Mouse (Mus musculus) gastrocnemius, adult 18-20 months (tissue): ENCODE data around the gene Slc19a3. TPM values are rescaled to one million over a fixed set of nuclear protein-coding genes. Genes with fewer than 3 reads are reported as not detected.

Experiments
- DNase-seq: peaks from one replicate; pipeline ENCODE4 v3.0.0; 2021; ENCODE audit warnings: low spot score
- long read RNA-seq, 2 experiments: library from polyadenylated mRNA; stranded (forward); transcript quantifications; one replicate each; pipeline ENCODE4 v2.0.0; 2021
- total RNA-seq, 2 experiments: library from RNA; stranded (reverse); gene quantifications; 2 replicates each; pipeline ENCODE4 v1.2.3; 2021

Slc19a3 gene
- total RNA-seq = not detected
- long read RNA-seq, experiment 1 = 0 reads
- long read RNA-seq, experiment 2 = 0 reads

GRCm38 (mm10) chr1:83038109-83038672 lies at the start of gene Slc19a3:
Slc19a3 (minus strand) TSS chr1:83038448.
- DNase-seq = peak; percentile 2

- DNase-seq = no peak
Measured at GRCm38 (mm10) chr1:83084790-83085189, 46.5 kb upstream of the Slc19a3 start.

DNA sequence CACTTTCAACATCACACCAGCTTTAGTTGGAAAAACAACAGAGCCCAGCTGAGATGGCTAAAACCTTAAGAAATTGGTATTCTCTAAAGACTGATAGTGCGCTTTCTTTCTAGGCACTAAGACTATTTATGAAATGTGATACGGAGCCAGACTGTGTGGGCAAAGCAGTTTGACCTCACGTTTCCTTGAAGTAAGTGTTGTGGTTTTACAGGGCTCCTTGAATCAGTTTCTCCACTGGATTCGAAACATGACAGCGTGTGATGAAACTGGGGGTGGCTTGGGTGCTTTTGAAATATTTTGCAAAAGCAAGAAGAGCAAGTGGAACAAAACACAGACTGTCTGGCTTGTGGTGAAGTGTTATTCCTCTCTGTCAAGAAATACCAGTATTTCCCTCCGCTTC lies 38.8 kb upstream of the Slc19a3 start:
- DNase-seq = no peak

GRCm38 (mm10) chr1:83076190-83076917 lies 38.1 kb upstream of the Slc19a3 start:
- DNase-seq = no peak

- DNase-seq = no peak
Measured at GRCm38 (mm10) chr1:83075526-83076189, 37.4 kb upstream of the Slc19a3 start.

DNA sequence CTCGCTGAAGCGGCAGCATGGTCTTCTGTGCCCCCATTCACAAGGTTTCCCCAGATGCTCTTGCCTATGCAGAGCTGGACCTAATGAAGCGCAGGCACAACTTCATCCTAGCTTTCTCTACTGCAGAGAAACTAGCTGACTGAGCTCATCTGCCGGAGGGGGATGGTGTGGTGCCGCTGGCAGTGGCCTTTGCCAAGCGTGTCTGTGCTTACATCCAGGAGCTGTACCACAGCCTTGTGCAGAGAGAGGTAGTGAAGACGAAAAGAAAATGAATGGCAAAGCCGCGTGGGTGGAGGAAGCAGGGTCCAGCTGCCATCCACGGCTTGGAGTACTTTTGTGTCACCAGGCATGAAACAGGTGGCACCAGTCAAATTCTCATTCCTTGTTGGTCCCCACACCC lies 29.0 kb upstream of the Slc19a3 start:
- no peak for DNase-seq

DNA sequence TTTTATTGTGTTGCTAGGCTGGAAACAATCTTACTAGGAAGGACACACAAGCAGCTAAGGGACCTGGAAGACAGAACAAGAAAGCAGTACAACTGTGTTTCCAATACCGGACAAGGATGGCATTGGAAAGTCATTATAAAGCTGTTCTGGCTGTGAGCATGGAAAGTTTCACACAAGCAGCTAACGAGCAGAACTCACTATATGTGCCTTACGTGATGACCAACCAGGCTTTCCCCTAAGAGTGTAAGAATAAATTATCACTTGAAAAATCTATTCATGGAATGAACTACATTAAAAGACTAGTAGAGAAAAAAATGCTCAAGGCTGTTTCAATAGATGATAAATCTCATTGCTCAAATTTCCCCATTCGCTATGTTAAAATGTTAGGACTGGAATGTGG lies 28.3 kb upstream of the Slc19a3 start:
- no peak for DNase-seq

- peak; percentile 5 for DNase-seq
Measured at GRCm38 (mm10) chr1:83064851-83065250, 26.6 kb upstream of the Slc19a3 start.

- no peak for DNase-seq
Measured at GRCm38 (mm10) chr1:83060643-83061042, 22.4 kb upstream of the Slc19a3 start, which contains the start of gene Krtap28-13. Krtap28-13 (plus strand) TSS chr1:83060930.

GRCm38 (mm10) chr1:83059278-83059677 lies 21.0 kb upstream of the Slc19a3 start, which contains the start of gene A030005K14Rik:
A030005K14Rik (minus strand) TSS chr1:83059378.
- no peak for DNase-seq

DNA sequence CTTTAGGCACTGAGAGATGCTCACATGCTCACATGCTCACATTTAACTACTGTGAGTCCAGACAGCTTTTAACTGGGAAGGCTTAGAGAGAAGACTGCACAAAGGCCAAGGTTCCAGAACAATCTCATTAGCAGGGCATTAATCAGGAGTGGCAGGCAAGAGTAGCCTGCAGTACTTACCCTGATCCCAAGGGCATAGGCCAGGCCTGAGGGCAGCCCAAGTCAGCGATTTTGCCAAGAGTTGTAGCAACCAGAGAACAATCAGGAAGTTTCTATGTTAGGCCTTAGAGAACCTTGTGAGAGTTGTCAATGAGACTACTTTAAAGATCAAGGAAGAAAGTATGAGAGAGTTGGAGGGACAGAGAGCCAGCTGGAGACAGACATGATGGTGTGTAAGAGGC lies 20.2 kb upstream of the Slc19a3 start:
- no peak for DNase-seq

DNA sequence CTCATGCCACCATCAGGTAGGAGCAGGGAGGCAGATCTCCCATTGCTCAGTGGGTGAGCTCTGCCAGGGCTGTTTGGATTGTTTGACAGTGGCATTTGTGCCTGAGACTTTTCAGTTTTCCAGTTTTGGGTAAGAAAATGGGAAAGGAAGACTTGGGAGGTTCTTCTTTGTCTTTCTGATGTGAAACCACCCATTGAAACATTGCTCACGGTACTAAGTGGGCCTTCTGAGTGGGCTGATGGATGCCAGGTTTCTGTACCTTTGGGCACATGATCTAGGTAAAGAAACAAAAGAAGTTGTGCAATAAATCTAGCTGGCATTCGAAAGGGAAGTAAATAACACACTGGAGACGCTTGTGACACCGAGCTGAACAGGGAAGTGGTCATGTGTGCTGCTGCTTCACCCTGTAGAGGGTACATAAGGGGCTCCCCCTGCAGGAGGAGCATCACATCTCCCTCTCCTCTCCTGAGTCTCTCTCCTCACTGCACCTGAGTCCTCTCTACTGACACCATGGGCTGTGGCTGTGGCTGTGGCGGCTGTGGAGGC lies 6.7 kb upstream of the Slc19a3 start, which contains the start of gene Gm47969:
Gene Gm47969, plus strand, starts transcription at position 51 of the 546 bp plus-strand sequence.
- no peak for DNase-seq

- DNase-seq = no peak
Measured at GRCm38 (mm10) chr1:83042380-83042779, 4.1 kb upstream of the Slc19a3 start, which contains the start of gene Krtap28-10. Krtap28-10 (minus strand) TSS chr1:83042480.

- no peak for DNase-seq
Measured at GRCm38 (mm10) chr1:83039080-83039479, 832 bp upstream of the Slc19a3 start.

DNA sequence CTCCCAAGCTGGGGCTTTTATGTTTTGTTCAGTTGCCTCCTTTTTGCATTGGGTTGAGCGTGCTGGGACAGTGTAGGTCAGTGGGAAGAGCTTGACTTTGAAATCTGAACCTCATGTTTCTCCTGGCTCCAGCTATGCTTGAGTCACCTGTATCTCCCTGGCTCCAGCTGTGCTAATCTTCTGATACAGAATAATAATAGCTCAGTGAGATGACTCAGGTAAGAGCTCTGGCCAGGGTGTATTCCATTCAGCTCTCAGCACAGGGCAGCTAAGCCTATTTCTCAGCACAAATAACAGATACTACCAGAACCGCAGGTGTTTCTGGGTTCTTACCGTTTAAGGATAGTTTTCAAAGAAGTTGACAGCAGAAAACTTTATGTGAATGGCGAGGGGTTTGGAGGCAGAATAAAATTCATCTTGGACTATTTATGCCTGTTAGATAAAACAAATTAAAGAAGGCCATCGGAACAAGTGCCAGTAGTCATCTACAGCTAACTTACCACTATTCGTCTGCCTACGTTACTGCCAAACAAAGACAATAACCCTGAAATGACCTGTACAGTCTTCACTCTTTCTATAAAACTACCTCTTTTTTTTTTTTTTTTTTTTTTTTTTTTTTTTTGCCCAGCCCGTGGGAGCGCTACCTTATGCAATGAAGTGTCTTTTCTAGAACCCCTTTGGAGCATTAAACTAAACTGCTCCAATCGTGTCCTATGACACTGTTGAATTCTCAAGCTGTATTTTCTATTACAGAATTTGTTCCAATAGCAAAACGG lies 1.2 kb downstream of the Slc19a3 start:
- DNase-seq = no peak

DNA sequence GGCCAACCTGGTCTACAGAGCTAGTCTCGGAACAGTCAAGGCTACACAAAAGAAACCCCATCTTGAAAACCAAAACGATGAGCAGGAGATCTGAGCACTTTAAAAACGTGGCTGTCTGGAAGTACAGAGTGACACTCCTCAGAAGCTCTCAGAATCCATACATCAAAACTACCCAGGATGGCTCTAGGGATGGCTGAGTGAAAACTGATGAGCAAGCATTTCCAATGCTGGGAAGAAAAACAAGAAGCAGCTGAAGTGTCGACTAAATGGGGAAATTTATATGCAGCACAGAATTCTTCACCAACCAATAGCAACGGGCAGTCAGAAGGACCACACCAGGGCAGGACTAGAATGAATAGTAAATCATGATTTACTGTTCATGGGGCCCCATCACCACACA lies 3.7 kb downstream of the Slc19a3 start:
- DNase-seq = no peak

GRCm38 (mm10) chr1:83032508-83032907 lies 5.7 kb downstream of the Slc19a3 start:
- no peak for DNase-seq

GRCm38 (mm10) chr1:83031950-83032349 lies 6.3 kb downstream of the Slc19a3 start:
- DNase-seq = no peak

GRCm38 (mm10) chr1:83016556-83016955 lies 21.7 kb downstream of the Slc19a3 start:
- no peak for DNase-seq

- no peak for DNase-seq
Measured at GRCm38 (mm10) chr1:83015329-83015879, 22.8 kb downstream of the Slc19a3 start.

GRCm38 (mm10) chr1:83014477-83014876 lies 23.8 kb downstream of the Slc19a3 start:
- DNase-seq = no peak
